Mouse (Mus musculus) cerebellum, postnatal 36 days (tissue): Measurements from ENCODE around the gene Olfr221.
"Not testable (repeated sequence)": the region's sequence is repeated elsewhere in the genome, so short reads cannot be mapped to it uniquely, and the experiment has no call there.

Source experiments
- DNase-seq, 2 experiments: peaks; one replicate each; pipeline ENCODE4 v3.0.0; 2021 to 2022; ENCODE audit warnings: mixed read lengths in 2 of 2

The Olfr221 gene

GRCm38 (mm10) chr14:52042359-52042758 is at the start of gene Olfr221:
Gene Olfr221, minus strand, starts transcription at chr14:52042459.
- DNase-seq: not testable (repeated sequence)

GRCm38 (mm10) chr14:52083083-52083482 is 40.8 kb upstream of the Olfr221 start:
- no peak for DNase-seq

GRCm38 (mm10) chr14:52071599-52072137 is 29.4 kb upstream of the Olfr221 start:
- DNase-seq: no peak

GRCm38 (mm10) chr14:52066135-52066534 is 23.9 kb upstream of the Olfr221 start:
- DNase-seq: no peak

- DNase-seq: peak; percentile 48 to 49
Observed at GRCm38 (mm10) chr14:52061798-52062197, 19.5 kb upstream of the Olfr221 start.

GRCm38 (mm10) chr14:52060800-52061199 is 18.5 kb upstream of the Olfr221 start:
- DNase-seq: peak; percentile 97 to 99

GRCm38 (mm10) chr14:52059982-52060381 is 17.7 kb upstream of the Olfr221 start:
- peak; percentile 33 to 53 for DNase-seq

- not testable (repeated sequence) for DNase-seq
Observed at GRCm38 (mm10) chr14:52052720-52053119, 10.5 kb upstream of the Olfr221 start.

- DNase-seq: no peak
Observed at GRCm38 (mm10) chr14:52045966-52046565, 3.8 kb upstream of the Olfr221 start.

GRCm38 (mm10) chr14:52044901-52045678 is 2.8 kb upstream of the Olfr221 start:
- DNase-seq: peak; percentile 62 to 64

- DNase-seq: no peak
Observed at GRCm38 (mm10) chr14:52043446-52043845, 1.2 kb upstream of the Olfr221 start.

- no peak for DNase-seq
Observed at GRCm38 (mm10) chr14:52039332-52039731, 2.9 kb downstream of the Olfr221 start.

- DNase-seq: no peak
Observed at GRCm38 (mm10) chr14:52035926-52036325, 6.3 kb downstream of the Olfr221 start.

- no peak for DNase-seq
Observed at GRCm38 (mm10) chr14:52026342-52026741, 15.9 kb downstream of the Olfr221 start.

- no peak for DNase-seq
Observed at GRCm38 (mm10) chr14:52024133-52024532, 18.1 kb downstream of the Olfr221 start.

- DNase-seq: peak; percentile 88 to 89
Observed at GRCm38 (mm10) chr14:52022709-52023459, 19.4 kb downstream of the Olfr221 start.

- no peak for DNase-seq
Observed at GRCm38 (mm10) chr14:52022244-52022708, 20.0 kb downstream of the Olfr221 start.

- no peak for DNase-seq
Observed at GRCm38 (mm10) chr14:52021568-52022212, 20.6 kb downstream of the Olfr221 start.

- DNase-seq: peak in 1 of 2 experiments; percentile 14
Observed at GRCm38 (mm10) chr14:52021138-52021529, 21.1 kb downstream of the Olfr221 start.

- DNase-seq: peak; percentile 55 to 71
Observed at GRCm38 (mm10) chr14:52020486-52021137, 21.6 kb downstream of the Olfr221 start, which contains the start of gene Zfp219. Gene Zfp219, minus strand, starts transcription at chr14:52020733.

- peak; percentile 98 to 99 for DNase-seq
Observed at GRCm38 (mm10) chr14:52019590-52020340, 22.5 kb downstream of the Olfr221 start.
